Mouse (Mus musculus) heart, embryonic 14.5 days (tissue): ENCODE results near the gene Hbp1. TPM values are rescaled to one million over a fixed set of nuclear protein-coding genes. Genes with fewer than 3 reads are reported as not detected.

Source experiments
- ATAC-seq: fragments of 200-750 bp; cut with Nextera tagmentation; 2 replicates; pipeline ENCODE4 v1.8.0; 2017; ENCODE audit warnings: low read depth, moderate TSS enrichment; ENCODE audit not compliant: insufficient number of reproducible peaks, insufficient read depth, low FRiP score
- H3K27ac ChIP-seq, 2 experiments: fragments of 200-500 bp in 1 of 2; fragments of 300-500 bp in 1 of 2; sonication (generic) in 1 of 2; replicated peaks in 1 of 2; 2 replicates each; pipeline ENCODE4 v1.5.1; 2012 to 2014; ENCODE audit warnings: low read depth in 2 of 2, low read length in 2 of 2, control low read depth in 1 of 2, mild to moderate bottlenecking in 1 of 2, mixed read lengths in 1 of 2; ENCODE audit not compliant: control insufficient read depth in 1 of 2, insufficient read depth in 1 of 2
- H3K27me3 ChIP-seq: fragments of 300-500 bp; sonication (generic); 2 replicates; pipeline ENCODE4 v1.6.1; 2014; ENCODE audit warnings: mild to moderate bottlenecking, low read length, control low read depth; ENCODE audit not compliant: control insufficient read depth, insufficient read depth
- H3K36me3 ChIP-seq: fragments of 300-500 bp; sonication (generic); 2 replicates; pipeline ENCODE4 v1.6.1; 2014; ENCODE audit warnings: mild to moderate bottlenecking, control low read depth, low read length, mixed read lengths; ENCODE audit not compliant: control insufficient read depth, insufficient read depth
- H3K4me1 ChIP-seq, 2 experiments: fragments of 200-500 bp in 1 of 2; fragments of 300-500 bp in 1 of 2; sonication (generic) in 1 of 2; 2 replicates each; pipeline ENCODE4 v1.6.1; 2012 to 2014; ENCODE audit warnings: low read length in 2 of 2, control low read depth in 1 of 2, mixed read lengths in 1 of 2; ENCODE audit not compliant: control insufficient read depth in 2 of 2, insufficient read depth in 2 of 2
- H3K4me2 ChIP-seq: fragments of 300-500 bp; sonication (generic); 2 replicates; pipeline ENCODE4 v1.6.1; 2014; ENCODE audit warnings: mild to moderate bottlenecking, low read length
- H3K4me3 ChIP-seq, 2 experiments: fragments of 200-500 bp in 1 of 2; fragments of 300-500 bp in 1 of 2; sonication (generic) in 1 of 2; 2 replicates each; pipeline ENCODE4 v1.5.1; 2012 to 2014; ENCODE audit warnings: low read length in 2 of 2, mild to moderate bottlenecking in 2 of 2, control low read depth in 1 of 2, low read depth in 1 of 2, moderate library complexity in 1 of 2; ENCODE audit not compliant: control insufficient read depth in 1 of 2, insufficient read depth in 1 of 2
- H3K9ac ChIP-seq: fragments of 300-500 bp; sonication (generic); 2 replicates; pipeline ENCODE4 v1.6.1; 2014; ENCODE audit warnings: mild to moderate bottlenecking, low read length
- H3K9me3 ChIP-seq: fragments of 300-500 bp; sonication (generic); 2 replicates; pipeline ENCODE4 v1.6.1; 2016; ENCODE audit warnings: low read length, control low read depth; ENCODE audit not compliant: control insufficient read depth
- WGBS: fragments of 180-500 bp; shearing (Covaris S2); extraction: QIAGEN DNeasy Blood & Tissue Kit; methylation state at CpG from one replicate; pipeline ENCODE4 v1.1.7; 2014; 5-methylcytosine and 5-hydroxymethylcytosine counted together
- polyA plus RNA-seq: library from polyadenylated mRNA; unstranded; fragments of >200 nt; fragmentation: Nextera tagmentation; extraction: Ambion mirVana; gene quantifications from 2 replicates; pipeline ENCODE4 v1.2.1, GENCODE M21; 2014

Hbp1 gene
- polyA plus RNA-seq = 119 and 138 TPM in 2 replicates

DNA sequence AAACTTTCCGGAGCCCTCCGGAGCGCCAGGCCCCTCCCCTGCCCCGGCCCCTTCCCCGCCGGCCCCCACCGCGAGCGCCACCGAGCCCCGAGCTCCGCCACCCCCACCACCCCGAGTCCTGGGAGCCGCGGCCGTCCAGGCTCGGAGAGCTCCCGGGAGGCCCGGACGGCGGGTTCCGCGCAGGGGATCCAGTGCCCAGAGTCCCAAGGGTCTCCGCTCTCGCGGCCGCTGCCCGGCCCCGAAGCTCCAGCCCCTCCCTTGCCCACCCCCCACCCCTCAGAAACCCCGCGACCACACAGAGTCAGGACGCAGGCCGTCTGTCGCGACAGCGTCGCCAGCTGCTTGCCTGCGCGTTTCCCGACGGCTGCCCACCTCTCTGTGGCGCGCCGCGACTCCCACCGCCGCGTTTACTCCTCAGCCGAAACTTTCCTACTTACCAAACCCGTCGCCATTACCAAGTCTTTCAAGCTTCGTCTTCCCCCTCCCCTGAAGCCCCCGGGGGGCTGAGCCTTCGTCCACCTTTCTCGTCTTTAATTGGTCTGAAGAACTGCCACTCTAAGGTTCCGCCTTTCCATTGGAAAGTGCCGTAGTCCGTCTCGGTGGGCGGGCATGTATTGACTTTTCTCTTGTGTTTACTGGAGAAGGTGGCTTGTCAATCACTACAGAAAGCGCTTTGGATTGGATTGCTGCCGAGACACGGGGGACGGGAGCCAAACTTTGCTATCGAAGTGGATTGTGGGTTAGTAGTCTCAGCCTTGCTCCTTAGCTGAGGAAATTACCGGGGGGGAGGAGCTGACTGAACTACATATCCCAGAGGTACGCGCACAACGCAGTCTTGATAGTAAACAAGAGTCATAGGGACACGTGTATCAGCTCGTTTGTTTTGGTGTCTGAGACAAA lies at the start of gene Hbp1:
Gene Hbp1 (minus strand): TSS at position 777 of the 900 bp plus-strand sequence.
- peaks cover 0 to 17% of the 10 kb centered on the region in 2 experiments; a peak in 3 of 4 replicates for H3K4me1 ChIP-seq
- H3K4me2 ChIP-seq = peak within 1 kb of the TSS; percentile 73
- H3K27me3 ChIP-seq = no peaks in the 10 kb centered on the region
- peak within 1 kb of the TSS; percentile 89 for H3K9ac ChIP-seq
- H3K9me3 ChIP-seq = no peaks in the 10 kb centered on the region
- ATAC-seq = peak; percentile 93
- peak within 1 kb of the TSS; percentile 58 to 92 for H3K4me3 ChIP-seq
- 1% methylated on average over 58 of the region's 71 CpGs for WGBS
- H3K36me3 ChIP-seq = no peaks in the 10 kb centered on the region
- H3K27ac ChIP-seq = peak within 1 kb of the TSS; percentile 92 to 99

DNA sequence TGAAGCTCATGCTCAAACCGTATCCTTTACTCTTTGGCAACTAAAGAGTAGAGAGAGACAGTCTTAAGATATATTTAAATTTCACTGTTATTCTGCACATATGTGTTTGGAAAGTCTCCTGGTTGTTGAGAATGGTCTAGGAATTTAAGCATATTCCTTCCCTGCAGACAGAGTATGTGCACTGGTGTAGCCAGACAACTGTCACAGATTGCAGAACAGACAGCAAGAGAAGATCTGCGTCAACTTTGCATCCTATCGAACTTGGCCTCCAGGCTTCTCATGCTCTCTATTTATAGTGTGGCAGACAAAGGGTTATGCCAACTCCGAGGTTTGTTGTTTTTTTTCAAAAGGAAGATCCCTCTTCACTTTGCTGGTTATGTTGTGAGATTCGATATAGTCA lies 48.4 kb upstream of the Hbp1 start:
- Histone ChIP-seq H3K36me3 (no peaks in the 10 kb centered on the region), H3K9me3 (no peaks in the 10 kb centered on the region), H3K4me2 (no peak overlapping the region), H3K27me3 (no peaks in the 10 kb centered on the region), H3K4me1 (peaks cover 7 to 24% of the 10 kb centered on the region in 2 experiments), H3K9ac (no peak overlapping the region), H3K4me3 (no peak overlapping the region), H3K27ac (no peak overlapping the region)
- no peak for ATAC-seq
- 55% methylated on average over 5 of the region's 5 CpGs for WGBS

DNA sequence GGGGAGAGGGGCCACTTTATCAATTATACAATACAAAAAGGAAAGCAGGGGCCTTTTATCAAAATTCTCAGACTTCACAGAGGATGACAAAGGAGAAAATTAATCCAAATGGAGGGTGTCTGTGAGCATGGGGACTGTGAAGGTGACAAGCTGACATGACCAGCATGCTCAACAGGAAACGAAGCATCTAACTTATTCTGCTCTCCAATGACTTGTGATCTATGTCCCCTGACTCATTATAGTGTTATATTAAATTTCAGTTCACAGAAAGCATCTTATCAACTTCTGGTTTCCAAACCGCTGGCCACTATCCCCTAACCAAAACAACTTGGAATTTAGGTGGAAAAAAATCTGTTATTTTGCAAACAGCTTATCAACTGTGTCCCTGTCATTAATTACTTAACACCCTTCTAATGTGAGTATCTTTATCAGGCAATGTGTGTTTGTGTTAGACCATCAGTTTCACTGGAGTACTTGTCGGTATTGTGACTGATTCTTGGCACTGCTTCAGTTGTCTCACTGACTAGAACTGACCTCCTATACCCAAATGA lies 47.1 kb upstream of the Hbp1 start:
- no peak overlapping the region for H3K4me2 ChIP-seq
- H3K9me3 ChIP-seq = no peaks in the 10 kb centered on the region
- no peak overlapping the region for H3K9ac ChIP-seq
- peaks cover 7 to 24% of the 10 kb centered on the region in 2 experiments for H3K4me1 ChIP-seq
- no peak for ATAC-seq
- H3K36me3 ChIP-seq = no peaks in the 10 kb centered on the region
- H3K4me3 ChIP-seq = no peak overlapping the region
- 19% methylated on average over 3 of the region's 3 CpGs for WGBS
- H3K27me3 ChIP-seq = no peaks in the 10 kb centered on the region
- H3K27ac ChIP-seq = peak overlapping the region in 1 of 2 experiments; percentile 9; a peak in 1 of 4 replicates

DNA sequence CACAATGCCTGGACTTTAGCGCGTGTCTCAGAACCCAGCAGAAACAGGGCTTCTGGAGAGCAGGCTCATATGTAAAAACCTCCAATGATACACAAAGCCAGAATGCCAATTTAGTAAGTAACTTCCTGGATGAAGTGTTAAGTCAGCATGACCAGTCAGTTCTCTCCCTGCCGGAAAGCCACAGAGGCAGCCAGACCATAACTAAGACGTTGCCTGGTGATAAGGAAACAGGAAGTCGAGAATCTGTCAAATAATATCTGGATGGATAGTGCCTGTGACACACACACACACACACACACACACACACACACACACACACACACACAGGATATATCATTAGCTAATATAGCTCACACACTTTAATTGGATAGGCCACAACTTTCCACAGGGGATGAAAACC lies 46.5 kb upstream of the Hbp1 start:
- 39% methylated on average over 5 of the region's 5 CpGs for WGBS

DNA sequence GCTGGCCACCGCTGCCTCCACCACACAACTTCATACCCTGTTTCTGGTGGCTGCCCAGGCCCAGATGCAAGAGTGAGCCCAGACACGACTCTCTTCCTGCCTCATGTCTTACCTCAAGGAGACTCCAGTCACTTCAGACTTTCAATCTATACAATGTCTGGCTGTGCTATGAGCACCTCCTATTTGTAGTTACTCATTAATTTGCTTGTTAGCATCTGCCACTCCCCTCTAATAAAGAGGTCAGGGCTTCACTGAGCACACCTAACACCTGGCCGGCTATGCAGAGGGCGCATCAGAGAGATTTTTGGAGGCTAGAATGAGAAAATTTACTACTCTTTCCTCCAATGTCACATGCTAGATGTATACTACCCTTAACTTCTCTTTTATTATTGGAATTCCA lies 40.2 kb upstream of the Hbp1 start:
- Histone ChIP-seq H3K9ac (no peak overlapping the region), H3K4me2 (no peak overlapping the region), H3K4me1 (no peaks in the 10 kb centered on the region), H3K27me3 (no peaks in the 10 kb centered on the region), H3K27ac (no peak overlapping the region), H3K4me3 (no peak overlapping the region), H3K9me3 (no peaks in the 10 kb centered on the region), H3K36me3 (no peaks in the 10 kb centered on the region)
- 91% methylated on average over 4 of the region's 4 CpGs for WGBS
- no peak for ATAC-seq

More for the DNA sequence above, 46.5 kb upstream of the Hbp1 start:
- ATAC-seq = no peak
- Histone ChIP-seq H3K9me3 (no peaks in the 10 kb centered on the region), H3K27me3 (no peaks in the 10 kb centered on the region), H3K36me3 (no peaks in the 10 kb centered on the region), H3K4me2 (no peak overlapping the region), H3K4me3 (no peak overlapping the region), H3K4me1 (peaks cover 7 to 24% of the 10 kb centered on the region in 2 experiments), H3K9ac (no peak overlapping the region), H3K27ac (0 out of 4 replicates have a peak overlapping the region, but pooled peaks of 1 of the 2 experiments have one; percentile 9)

DNA sequence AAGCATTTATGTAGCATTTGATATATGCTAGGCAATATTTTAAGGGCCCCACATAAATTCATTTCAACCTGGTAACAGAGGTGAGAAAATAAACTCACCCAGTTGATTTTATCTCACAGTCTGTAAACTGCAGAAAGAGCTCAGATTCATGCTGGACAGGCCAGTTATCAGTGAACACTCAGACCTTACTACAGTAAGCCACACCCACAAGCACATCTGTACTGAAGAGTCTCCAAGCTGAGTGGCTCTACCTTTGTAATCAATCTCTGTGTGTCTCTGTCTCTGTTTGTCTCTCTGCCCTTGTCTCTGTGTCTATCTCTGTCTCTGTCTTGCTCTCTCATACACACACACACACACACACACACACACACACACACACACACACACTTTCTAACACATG lies 39.4 kb upstream of the Hbp1 start:
- H3K27ac ChIP-seq = no peak overlapping the region
- H3K27me3 ChIP-seq = no peaks in the 10 kb centered on the region
- H3K4me2 ChIP-seq = no peak overlapping the region
- H3K4me1 ChIP-seq = peaks cover under 1% of the 10 kb centered on the region in 2 experiments; a peak in 2 of 4 replicates
- H3K9me3 ChIP-seq = no peaks in the 10 kb centered on the region
- no peak for ATAC-seq
- no peak overlapping the region for H3K9ac ChIP-seq
- H3K36me3 ChIP-seq = no peaks in the 10 kb centered on the region
- H3K4me3 ChIP-seq = no peak overlapping the region

DNA sequence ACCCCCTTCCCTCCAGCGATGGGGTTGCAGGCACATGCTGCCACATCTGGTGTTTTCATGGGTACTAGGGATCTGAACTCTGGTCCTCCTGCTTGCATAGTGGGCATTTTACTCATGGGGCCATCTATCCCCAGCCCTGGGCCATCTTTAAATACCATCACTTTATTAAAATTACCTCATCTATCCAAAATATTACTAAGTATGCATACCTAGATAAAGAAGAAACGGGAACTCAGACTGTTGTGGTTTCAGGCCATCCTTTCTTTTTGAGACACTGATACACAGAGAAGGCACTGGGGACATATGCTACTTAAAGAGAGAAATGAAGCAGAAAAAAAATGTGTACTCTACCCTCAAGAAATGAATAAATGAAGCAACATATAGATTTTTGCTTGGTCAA lies 36.1 kb upstream of the Hbp1 start:
- H3K9me3 ChIP-seq = no peaks in the 10 kb centered on the region
- H3K27ac ChIP-seq = no peak overlapping the region
- H3K9ac ChIP-seq = no peak overlapping the region
- ATAC-seq = no peak
- no peak overlapping the region for H3K4me2 ChIP-seq
- H3K4me3 ChIP-seq = no peak overlapping the region
- WGBS = 95% methylated on average over 2 of the region's 2 CpGs
- peaks cover 3% of the 10 kb centered on the region in 2 experiments; a peak in 2 of 4 replicates for H3K4me1 ChIP-seq
- H3K27me3 ChIP-seq = no peaks in the 10 kb centered on the region
- no peaks in the 10 kb centered on the region for H3K36me3 ChIP-seq
